Mouse (Mus musculus) brain, embryonic 14.5 days (tissue): Measurements from ENCODE around the gene Psmb3.

Experiments
- CTCF ChIP-seq: fragments of 200-500 bp; IDR thresholded peaks from 2 replicates; pipeline ENCODE4 v1.5.1; 2012; ENCODE audit warnings: inconsistent platforms, mild to moderate bottlenecking, moderate library complexity, borderline replicate concordance; ENCODE audit not compliant: insufficient read depth, insufficient read length; ENCODE audit errors: extremely low read depth
- POLR2A ChIP-seq: fragments of 200-500 bp; IDR thresholded peaks from 2 replicates; pipeline ENCODE4 v1.6.1; 2012; ENCODE audit warnings: mild to moderate bottlenecking, inconsistent platforms, borderline replicate concordance; ENCODE audit not compliant: poor library complexity, insufficient read depth, insufficient read length, severe bottlenecking; ENCODE audit errors: extremely low read depth

- TF ChIP-seq CTCF = no peak
- no peak for TF ChIP-seq POLR2A
Observed at GRCm38 (mm10) chr11:97656269-97656971, 46.8 kb upstream of the Psmb3 start.
